Mouse (Mus musculus): ENCODE data around the gene Gm12185. TPM values are rescaled to one million over a fixed set of nuclear protein-coding genes. Genes with fewer than 3 reads are reported as not detected.
"Not testable (repeated sequence)": the region's sequence is repeated elsewhere in the genome, so short reads cannot be mapped to it uniquely, and the experiment has no call there.

Gm12185 gene
- polyA plus RNA-seq, 1 experiment from 2014 or later = not detected

- H3K9me3 ChIP-seq (ENCODE audit: control insufficient read depth, low read length); H3K4me3 ChIP-seq (ENCODE audit: low read depth, low read length); H3K36me3 ChIP-seq (ENCODE audit: control insufficient read depth, insufficient read depth, low read length); H3K9ac ChIP-seq (ENCODE audit: low read length); ATAC-seq (ENCODE audit: low FRiP score); H3K27ac ChIP-seq (ENCODE audit: low read depth, low read length); H3K27me3 ChIP-seq (ENCODE audit: control insufficient read depth, insufficient read depth, low read length); H3K4me2 ChIP-seq; H3K4me1 ChIP-seq (ENCODE audit: control insufficient read depth, insufficient read depth, low read length); DNase-seq (ENCODE audit: low spot score, missing footprints): not testable (repeated sequence)
- no CpG with 5 or more reads among the region's 3 CpGs for WGBS
Measured at GRCm38 (mm10) chr11:48982848-48983247, 9.2 kb downstream of the Gm12185 start.

- H3K4me3 ChIP-seq (ENCODE audit: low read depth, low read length); H3K27me3 ChIP-seq (ENCODE audit: control insufficient read depth, insufficient read depth, low read length); H3K36me3 ChIP-seq (ENCODE audit: control insufficient read depth, insufficient read depth, low read length); ATAC-seq (ENCODE audit: low FRiP score); H3K4me2 ChIP-seq; H3K27ac ChIP-seq (ENCODE audit: low read depth, low read length); H3K4me1 ChIP-seq (ENCODE audit: control insufficient read depth, insufficient read depth, low read length); H3K9me3 ChIP-seq (ENCODE audit: control insufficient read depth, low read length); H3K9ac ChIP-seq (ENCODE audit: low read length); DNase-seq (ENCODE audit: low spot score, missing footprints): not testable (repeated sequence)
- WGBS = no CpG with 5 or more reads among the region's 5 CpGs
Measured at GRCm38 (mm10) chr11:48980052-48980451, 12.0 kb downstream of the Gm12185 start.

- H3K9ac ChIP-seq (ENCODE audit: low read length); H3K27ac ChIP-seq (ENCODE audit: low read depth, low read length); H3K4me3 ChIP-seq (ENCODE audit: low read depth, low read length); H3K9me3 ChIP-seq (ENCODE audit: control insufficient read depth, low read length); H3K4me2 ChIP-seq; H3K36me3 ChIP-seq (ENCODE audit: control insufficient read depth, insufficient read depth, low read length); ATAC-seq (ENCODE audit: low FRiP score); H3K27me3 ChIP-seq (ENCODE audit: control insufficient read depth, insufficient read depth, low read length); DNase-seq (ENCODE audit: low spot score, missing footprints); H3K4me1 ChIP-seq (ENCODE audit: control insufficient read depth, insufficient read depth, low read length): not testable (repeated sequence)
- no CpG with 5 or more reads among the region's 3 CpGs for WGBS
Measured at GRCm38 (mm10) chr11:48979251-48979650, 12.8 kb downstream of the Gm12185 start, which contains the start of gene 9930111J21Rik1. Gene 9930111J21Rik1, minus strand, starts transcription at chr11:48979398.

- WGBS = no CpG with 5 or more reads among the region's 1 CpGs
- DNase-seq (ENCODE audit: low spot score, missing footprints) = not testable (repeated sequence)
Measured at GRCm38 (mm10) chr11:48978240-48978939, 13.6 kb downstream of the Gm12185 start, which contains the start of gene Olfr56. Gene Olfr56, plus strand, starts transcription at chr11:48978889.

GRCm38 (mm10) chr11:48974686-48975085, 17.3 kb downstream of the Gm12185 start:
- H3K9me3 ChIP-seq (ENCODE audit: control insufficient read depth, low read length); H3K4me3 ChIP-seq (ENCODE audit: low read depth, low read length); H3K36me3 ChIP-seq (ENCODE audit: control insufficient read depth, insufficient read depth, low read length); H3K4me1 ChIP-seq (ENCODE audit: control insufficient read depth, insufficient read depth, low read length); H3K4me2 ChIP-seq; H3K27ac ChIP-seq (ENCODE audit: low read depth, low read length); ATAC-seq (ENCODE audit: low FRiP score); DNase-seq (ENCODE audit: low spot score, missing footprints); H3K9ac ChIP-seq (ENCODE audit: low read length); H3K27me3 ChIP-seq (ENCODE audit: control insufficient read depth, insufficient read depth, low read length): not testable (repeated sequence)
- WGBS = no CpG with 5 or more reads among the region's 1 CpGs

More at GRCm38 (mm10) chr11:48978240-48978939, 13.6 kb downstream of the Gm12185 start, which contains the start of gene Olfr56:
- H3K9me3 ChIP-seq (ENCODE audit: control insufficient read depth, low read length); H3K4me2 ChIP-seq; H3K27ac ChIP-seq (ENCODE audit: low read depth, low read length); H3K4me1 ChIP-seq (ENCODE audit: control insufficient read depth, insufficient read depth, low read length); H3K36me3 ChIP-seq (ENCODE audit: control insufficient read depth, insufficient read depth, low read length); H3K9ac ChIP-seq (ENCODE audit: low read length); H3K4me3 ChIP-seq (ENCODE audit: low read depth, low read length); H3K27me3 ChIP-seq (ENCODE audit: control insufficient read depth, insufficient read depth, low read length); ATAC-seq (ENCODE audit: low FRiP score): not testable (repeated sequence)

GRCm38 (mm10) chr11:48946090-48946489, 45.9 kb downstream of the Gm12185 start, which contains the start of gene Psme2b:
Gene Psme2b, minus strand, starts transcription at chr11:48946190.
- not testable (repeated sequence) for H3K4me1 ChIP-seq (ENCODE audit: control insufficient read depth, insufficient read depth, low read length); H3K9ac ChIP-seq (ENCODE audit: low read length); H3K4me2 ChIP-seq; H3K36me3 ChIP-seq (ENCODE audit: control insufficient read depth, insufficient read depth, low read length); H3K9me3 ChIP-seq (ENCODE audit: control insufficient read depth, low read length); H3K4me3 ChIP-seq (ENCODE audit: low read depth, low read length); DNase-seq (ENCODE audit: low spot score, missing footprints); H3K27ac ChIP-seq (ENCODE audit: low read depth, low read length); ATAC-seq (ENCODE audit: low FRiP score); H3K27me3 ChIP-seq (ENCODE audit: control insufficient read depth, insufficient read depth, low read length)
- 92% methylated on average over 6 of the region's 6 CpGs for WGBS

- not testable (repeated sequence) for H3K36me3 ChIP-seq (ENCODE audit: control insufficient read depth, insufficient read depth, low read length); DNase-seq (ENCODE audit: low spot score, missing footprints); H3K4me2 ChIP-seq; ATAC-seq (ENCODE audit: low FRiP score); H3K4me1 ChIP-seq (ENCODE audit: control insufficient read depth, insufficient read depth, low read length); H3K27ac ChIP-seq (ENCODE audit: low read depth, low read length); H3K27me3 ChIP-seq (ENCODE audit: control insufficient read depth, insufficient read depth, low read length); H3K4me3 ChIP-seq (ENCODE audit: low read depth, low read length); H3K9ac ChIP-seq (ENCODE audit: low read length); H3K9me3 ChIP-seq (ENCODE audit: control insufficient read depth, low read length)
Measured at GRCm38 (mm10) chr11:48939286-48939685, 52.7 kb downstream of the Gm12185 start.

- H3K4me1 ChIP-seq (ENCODE audit: control insufficient read depth, insufficient read depth, low read length); ATAC-seq (ENCODE audit: low FRiP score); H3K36me3 ChIP-seq (ENCODE audit: control insufficient read depth, insufficient read depth, low read length); DNase-seq (ENCODE audit: low spot score, missing footprints); H3K4me3 ChIP-seq (ENCODE audit: low read depth, low read length); H3K9ac ChIP-seq (ENCODE audit: low read length); H3K27ac ChIP-seq (ENCODE audit: low read depth, low read length); H3K4me2 ChIP-seq; H3K9me3 ChIP-seq (ENCODE audit: control insufficient read depth, low read length); H3K27me3 ChIP-seq (ENCODE audit: control insufficient read depth, insufficient read depth, low read length): not testable (repeated sequence)
- no CpG with 5 or more reads among the region's 3 CpGs for WGBS
Measured at GRCm38 (mm10) chr11:48935291-48935690, 56.7 kb downstream of the Gm12185 start.

GRCm38 (mm10) chr11:48933923-48934322, 58.1 kb downstream of the Gm12185 start:
- not testable (repeated sequence) for H3K9me3 ChIP-seq (ENCODE audit: control insufficient read depth, low read length); DNase-seq (ENCODE audit: low spot score, missing footprints); H3K36me3 ChIP-seq (ENCODE audit: control insufficient read depth, insufficient read depth, low read length); H3K27me3 ChIP-seq (ENCODE audit: control insufficient read depth, insufficient read depth, low read length); ATAC-seq (ENCODE audit: low FRiP score); H3K4me2 ChIP-seq; H3K4me3 ChIP-seq (ENCODE audit: low read depth, low read length); H3K4me1 ChIP-seq (ENCODE audit: control insufficient read depth, insufficient read depth, low read length); H3K9ac ChIP-seq (ENCODE audit: low read length); H3K27ac ChIP-seq (ENCODE audit: low read depth, low read length)
- WGBS = 100% methylated on average over 1 of the region's 1 CpGs
